Mouse (Mus musculus) hindbrain, embryonic 10.5 days (tissue): ENCODE measurements around the gene Yif1a. TPM values are rescaled to one million over a fixed set of nuclear protein-coding genes. Genes with fewer than 3 reads are reported as not detected.
A peak's percentile ranks its signal among the peaks of the same experiment; 100 is the strongest.

ENCODE experiments used
- DNase-seq: peaks from one replicate; pipeline ENCODE4 v3.0.0-alpha.2; 2017; ENCODE audit warnings: low spot score
- H3K27ac ChIP-seq: fragments of 300-500 bp; sonication (generic); 2 replicates; pipeline ENCODE4 v1.5.1; 2016; ENCODE audit warnings: mild to moderate bottlenecking, moderate library complexity
- H3K27me3 ChIP-seq: fragments of 300-500 bp; sonication (generic); 2 replicates; pipeline ENCODE4 v1.6.1; 2016; ENCODE audit warnings: mild to moderate bottlenecking; ENCODE audit not compliant: poor library complexity, insufficient read depth, severe bottlenecking
- H3K36me3 ChIP-seq: fragments of 300-500 bp; sonication (generic); 2 replicates; pipeline ENCODE4 v1.6.1; 2016; ENCODE audit warnings: mild to moderate bottlenecking, moderate library complexity
- H3K4me1 ChIP-seq: fragments of 300-500 bp; sonication (generic); replicated peaks from 2 replicates; pipeline ENCODE4 v1.6.1; 2016; ENCODE audit warnings: mild to moderate bottlenecking
- H3K4me3 ChIP-seq: fragments of 300-500 bp; sonication (generic); 2 replicates; pipeline ENCODE4 v1.5.1; 2016; ENCODE audit warnings: mild to moderate bottlenecking, moderate library complexity
- H3K9me3 ChIP-seq: fragments of 300-500 bp; sonication (generic); 2 replicates; pipeline ENCODE4 v1.6.1; 2016; ENCODE audit warnings: mild to moderate bottlenecking, moderate library complexity
- WGBS: fragments of 180-500 bp; shearing (Covaris S2); methylation state at CpG from one replicate; pipeline ENCODE4 v1.1.7; 2016; 5-methylcytosine and 5-hydroxymethylcytosine counted together
- polyA plus RNA-seq: library from polyadenylated mRNA; unstranded; fragments of >200 nt; fragmentation: Nextera tagmentation; extraction: Ambion mirVana; gene quantifications from 2 replicates; pipeline ENCODE4 v1.2.1, GENCODE M21; 2016

Gene Yif1a
- polyA plus RNA-seq, 1 experiment from 2014 or later: 92.0 TPM

GRCm38 (mm10) chr19:5097521-5098362, 9.4 kb downstream of the Yif1a start:
- Histone ChIP-seq H3K9me3 (no peaks in the 10 kb centered on the region), H3K4me3 (peak overlapping the region; percentile 71), H3K27ac (peak overlapping the region; percentile 94), H3K27me3 (peaks cover 12% of the 10 kb centered on the region; the same call in 1 of the 2 replicates), H3K4me1 (peaks cover 70% of the 10 kb centered on the region), H3K36me3 (peaks cover 45% of the 10 kb centered on the region)
- peak; percentile 44 for DNase-seq
- WGBS: 2% methylated on average over 31 of the region's 31 CpGs

DNA sequence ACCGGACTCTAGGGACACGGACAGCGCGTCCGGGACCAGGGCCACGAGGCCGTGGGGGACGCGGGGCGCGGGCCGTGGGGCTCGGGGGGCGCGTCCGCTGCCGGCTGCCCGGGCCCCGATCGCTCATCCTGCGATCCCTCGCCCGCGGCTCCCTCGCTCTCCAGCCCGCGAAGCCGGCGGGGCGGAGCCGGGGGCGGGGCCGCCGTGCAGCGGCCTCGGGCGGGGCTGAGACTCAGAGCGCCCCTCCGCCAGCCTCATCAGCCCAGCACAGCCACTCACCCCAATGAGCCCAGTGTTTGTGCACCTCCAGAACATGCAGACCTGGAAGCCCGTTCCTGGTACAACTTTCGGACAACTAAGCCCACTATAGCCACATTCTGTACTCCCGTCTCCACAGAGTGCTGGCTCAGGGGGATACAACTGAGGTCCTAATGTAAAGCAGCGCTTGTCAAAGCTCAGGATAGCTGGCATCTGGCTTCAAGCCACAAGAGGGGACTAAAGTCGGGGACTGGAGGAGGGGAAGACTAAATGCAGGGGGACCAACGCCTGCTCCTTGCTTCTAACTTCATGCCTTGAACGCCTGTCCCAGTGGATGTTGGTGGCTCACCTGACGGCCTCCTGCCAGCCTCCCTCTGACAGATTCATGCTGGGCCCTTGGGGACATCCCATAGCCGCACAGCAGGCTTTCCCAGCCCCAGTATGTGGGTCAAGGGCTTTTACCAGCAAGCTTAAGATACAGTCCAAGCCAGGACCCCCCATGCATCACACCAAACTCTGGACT, 10.2 kb downstream of the Yif1a start, which contains the start of gene Cnih2:
Gene Cnih2, minus strand, starts transcription at position 159 of the 781 bp plus-strand sequence.
- peaks cover 45% of the 10 kb centered on the region for H3K36me3 ChIP-seq

GRCm38 (mm10) chr19:5106074-5106473, 17.7 kb downstream of the Yif1a start:
- H3K4me3 ChIP-seq: peak overlapping the region; percentile 91
- no peaks in the 10 kb centered on the region for H3K9me3 ChIP-seq
- peaks cover 77% of the 10 kb centered on the region for H3K36me3 ChIP-seq
- H3K4me1 ChIP-seq: peaks cover 35% of the 10 kb centered on the region
- DNase-seq: no peak
- H3K27ac ChIP-seq: peak overlapping the region; percentile 97
- 26% methylated on average over 9 of the region's 9 CpGs for WGBS
- H3K27me3 ChIP-seq: no peaks in the 10 kb centered on the region

More for the DNA sequence above, 10.2 kb downstream of the Yif1a start, which contains the start of gene Cnih2:
- Histone ChIP-seq H3K27me3 (peaks cover 12% of the 10 kb centered on the region; the same call in 1 of the 2 replicates), H3K4me3 (peak within 1 kb of the TSS; percentile 71), H3K4me1 (peaks cover 67% of the 10 kb centered on the region), H3K27ac (peak within 1 kb of the TSS; percentile 94), H3K9me3 (no peaks in the 10 kb centered on the region)
- peak; percentile 73 for DNase-seq
- 3% methylated on average over 33 of the region's 48 CpGs for WGBS

- Histone ChIP-seq H3K9me3 (no peaks in the 10 kb centered on the region), H3K27me3 (no peaks in the 10 kb centered on the region), H3K27ac (peak within 1 kb of the TSS; percentile 97), H3K4me1 (peaks cover 35% of the 10 kb centered on the region), H3K36me3 (peaks cover 77% of the 10 kb centered on the region), H3K4me3 (peak within 1 kb of the TSS; percentile 91)
- under 1% methylated on average over 46 of the region's 46 CpGs for WGBS
- DNase-seq: peak; percentile 98
Measured at GRCm38 (mm10) chr19:5106731-5107191, 18.4 kb downstream of the Yif1a start, which contains the start of gene Rab1b. Gene Rab1b, minus strand, starts transcription at chr19:5107072.

- 74% methylated on average over 18 of the region's 18 CpGs for WGBS
- peaks cover 77% of the 10 kb centered on the region for H3K36me3 ChIP-seq
Measured at GRCm38 (mm10) chr19:5107556-5108270, 19.4 kb downstream of the Yif1a start.

GRCm38 (mm10) chr19:5108271-5108575, 19.9 kb downstream of the Yif1a start:
- Histone ChIP-seq H3K27ac (0 out of 2 replicates have a peak overlapping the region, but pooled peaks have one; percentile 1), H3K36me3 (peaks cover 77% of the 10 kb centered on the region), H3K4me1 (peaks cover 35% of the 10 kb centered on the region), H3K27me3 (no peaks in the 10 kb centered on the region), H3K9me3 (no peaks in the 10 kb centered on the region), H3K4me3 (no peak overlapping the region)
- WGBS: 25% methylated on average over 5 of the region's 5 CpGs
- DNase-seq: peak; percentile 28

More at GRCm38 (mm10) chr19:5107556-5108270, 19.4 kb downstream of the Yif1a start:
- Histone ChIP-seq H3K27ac (peak overlapping the region; percentile 1; the same call in 1 of the 2 replicates), H3K4me1 (peaks cover 35% of the 10 kb centered on the region), H3K4me3 (peak overlapping the region; percentile 91), H3K9me3 (no peaks in the 10 kb centered on the region), H3K27me3 (no peaks in the 10 kb centered on the region)
- DNase-seq: no peak

DNA sequence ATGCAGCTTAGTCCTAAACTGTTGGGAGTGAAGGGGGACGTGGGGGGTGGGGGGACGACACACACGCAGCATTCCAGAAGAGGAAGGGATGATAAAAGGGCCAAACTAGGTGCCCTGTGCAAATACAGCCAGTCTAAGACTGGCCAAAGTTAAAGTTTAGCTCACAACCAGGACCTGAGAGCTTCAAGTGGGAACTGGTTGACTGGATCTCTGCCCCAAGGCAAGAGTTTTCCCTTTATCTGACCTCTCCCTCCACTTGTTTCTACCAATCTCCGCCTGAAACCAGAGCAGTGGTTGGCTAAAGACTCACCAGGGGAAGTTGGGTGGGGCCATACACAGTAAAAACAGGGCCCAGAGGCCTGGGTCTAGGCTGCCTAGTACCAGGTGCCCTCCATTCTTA, 20.4 kb downstream of the Yif1a start:
- DNase-seq: no peak
- H3K4me3 ChIP-seq: no peak overlapping the region
- H3K27me3 ChIP-seq: no peaks in the 10 kb centered on the region
- no peaks in the 10 kb centered on the region for H3K9me3 ChIP-seq
- H3K4me1 ChIP-seq: peaks cover 35% of the 10 kb centered on the region
- WGBS: 59% methylated on average over 4 of the region's 4 CpGs
- H3K27ac ChIP-seq: no peak overlapping the region
- H3K36me3 ChIP-seq: peaks cover 77% of the 10 kb centered on the region

GRCm38 (mm10) chr19:5109659-5110453, 21.5 kb downstream of the Yif1a start:
- Histone ChIP-seq H3K4me1 (peaks cover 33% of the 10 kb centered on the region), H3K27ac (no peak overlapping the region), H3K27me3 (no peaks in the 10 kb centered on the region), H3K9me3 (no peaks in the 10 kb centered on the region), H3K36me3 (peaks cover 76% of the 10 kb centered on the region), H3K4me3 (no peak overlapping the region)
- peak; percentile 26 for DNase-seq
- 76% methylated on average over 19 of the region's 19 CpGs for WGBS

GRCm38 (mm10) chr19:5113783-5114182, 25.4 kb downstream of the Yif1a start:
- Histone ChIP-seq H3K36me3 (peaks cover 74% of the 10 kb centered on the region), H3K4me3 (no peak overlapping the region), H3K27ac (no peak overlapping the region), H3K27me3 (peaks cover 2% of the 10 kb centered on the region; the same call in 1 of the 2 replicates), H3K9me3 (no peaks in the 10 kb centered on the region), H3K4me1 (peaks cover 20% of the 10 kb centered on the region)
- 94% methylated on average over 7 of the region's 7 CpGs for WGBS
- DNase-seq: no peak

- H3K36me3 ChIP-seq: peaks cover 35% of the 10 kb centered on the region
- peaks cover 24% of the 10 kb centered on the region for H3K4me1 ChIP-seq
- peak; percentile 92 for DNase-seq
- H3K27ac ChIP-seq: peak overlapping the region; percentile 93
- H3K9me3 ChIP-seq: no peaks in the 10 kb centered on the region
- H3K4me3 ChIP-seq: peak overlapping the region; percentile 94
- peaks cover 10% of the 10 kb centered on the region for H3K27me3 ChIP-seq
- under 1% methylated on average over 80 of the region's 83 CpGs for WGBS
Measured at GRCm38 (mm10) chr19:5117494-5118383, 29.4 kb downstream of the Yif1a start.

DNA sequence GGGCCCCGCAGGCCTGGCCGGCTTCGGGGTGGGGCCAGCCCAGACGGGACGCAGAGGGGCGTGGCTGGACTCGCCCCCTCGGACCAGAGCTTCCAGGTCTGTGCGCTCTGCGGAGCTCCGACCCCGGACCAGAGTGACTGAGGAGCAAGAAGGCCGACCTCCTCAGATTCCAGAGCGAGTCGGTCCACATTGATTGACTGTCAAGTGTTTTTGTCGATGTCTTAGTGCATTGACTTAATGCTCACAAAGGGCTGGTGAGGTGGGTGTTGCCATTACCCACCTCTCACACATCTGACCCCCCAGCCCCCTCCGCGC, 30.0 kb downstream of the Yif1a start, which contains the start of gene Klc2:
Gene Klc2, minus strand, starts transcription at position 177 of the 315 bp plus-strand sequence.
- peak within 1 kb of the TSS; percentile 94 for H3K4me3 ChIP-seq

More for the DNA sequence above, 30.0 kb downstream of the Yif1a start, which contains the start of gene Klc2:
- peak within 1 kb of the TSS; percentile 93 for H3K27ac ChIP-seq
- H3K27me3 ChIP-seq: peaks cover 10% of the 10 kb centered on the region
- H3K36me3 ChIP-seq: peaks cover 29% of the 10 kb centered on the region
- WGBS: under 1% methylated on average over 18 of the region's 18 CpGs
- peaks cover 24% of the 10 kb centered on the region for H3K4me1 ChIP-seq
- no peaks in the 10 kb centered on the region for H3K9me3 ChIP-seq
- DNase-seq: no peak
